Mouse (Mus musculus) thymus, adult 2 months (tissue): ENCODE measurements around the gene 4930402F06Rik.

Source experiments
- CTCF ChIP-seq: fragments of 200-500 bp; IDR thresholded peaks from 2 replicates; pipeline ENCODE4 v1.5.1; 2012; ENCODE audit warnings: mild to moderate bottlenecking, control low read depth, low read length, moderate library complexity, borderline replicate concordance; ENCODE audit not compliant: control insufficient read depth, poor library complexity, insufficient read depth; ENCODE audit errors: extremely low read depth
- POLR2A ChIP-seq: fragments of 200-500 bp; IDR thresholded peaks from 2 replicates; pipeline ENCODE4 v1.6.1; 2012; ENCODE audit warnings: mild to moderate bottlenecking, low read length, control low read depth, moderate library complexity; ENCODE audit not compliant: control insufficient read depth, poor library complexity, insufficient read depth; ENCODE audit errors: extremely low read depth

- TF ChIP-seq CTCF (no peak), POLR2A (no peak)
These were observed 43.5 kb upstream of the 4930402F06Rik start for GRCm38 (mm10) chr2:35440480-35440879.
